Mouse (Mus musculus): ENCODE results near the gene Emsy. TPM values are rescaled to one million over a fixed set of nuclear protein-coding genes. Genes with fewer than 3 reads are reported as not detected.

Emsy gene
- polyA plus RNA-seq, 1 experiment from 2014 or later, result 19.6 TPM

- Histone ChIP-seq H3K36me3 (no peaks in the 10 kb centered on the region), H3K27me3 (replicated peaks) (no peaks in the 10 kb centered on the region), H3K9me3 (no peaks in the 10 kb centered on the region), H3K4me3 (replicated peaks) (no peak overlapping the region), H3K9ac (no peak overlapping the region), H3K4me2 (replicated peaks) (no peak overlapping the region), H3K4me1 (replicated peaks) (peaks cover 9% of the 10 kb centered on the region), H3K27ac (no peak overlapping the region)
- 0 out of 2 replicates have a peak, but pooled peaks have one; percentile 28 for ATAC-seq
- WGBS, result 31% methylated on average over 2 of the region's 2 CpGs
Measured at GRCm38 (mm10) chr7:98550596-98550995, 106.0 kb downstream of the Emsy start.

- H3K9me3 ChIP-seq, result no peaks in the 10 kb centered on the region
- 42% methylated on average over 3 of the region's 3 CpGs for WGBS
- no peak overlapping the region for H3K27ac ChIP-seq
- H3K4me2 ChIP-seq (replicated peaks), result no peak overlapping the region
- H3K4me1 ChIP-seq (replicated peaks), result peaks cover 11% of the 10 kb centered on the region
- H3K4me3 ChIP-seq (replicated peaks), result no peak overlapping the region
- H3K9ac ChIP-seq, result no peak overlapping the region
- no peaks in the 10 kb centered on the region for H3K27me3 ChIP-seq (replicated peaks)
- H3K36me3 ChIP-seq, result no peaks in the 10 kb centered on the region
- ATAC-seq, result no peak; the same call in 1 of the 2 replicates
Measured at GRCm38 (mm10) chr7:98548839-98549238, 107.7 kb downstream of the Emsy start.

- Histone ChIP-seq H3K9me3 (no peaks in the 10 kb centered on the region), H3K27ac (no peak overlapping the region), H3K27me3 (replicated peaks) (no peaks in the 10 kb centered on the region), H3K4me2 (replicated peaks) (no peak overlapping the region), H3K9ac (no peak overlapping the region), H3K4me3 (replicated peaks) (no peak overlapping the region), H3K36me3 (no peaks in the 10 kb centered on the region), H3K4me1 (replicated peaks) (0 out of 2 replicates have a peak, but pooled peaks cover 8% of the 10 kb centered on the region)
- 0 out of 2 replicates have a peak, but pooled peaks have one; percentile 18 for ATAC-seq
- 56% methylated on average over 3 of the region's 3 CpGs for WGBS
Measured at GRCm38 (mm10) chr7:98544556-98544955, 112.0 kb downstream of the Emsy start.

- no peaks in the 10 kb centered on the region for H3K36me3 ChIP-seq
- H3K27me3 ChIP-seq (replicated peaks), result no peaks in the 10 kb centered on the region
- H3K4me2 ChIP-seq (replicated peaks), result no peak overlapping the region
- H3K9me3 ChIP-seq, result no peaks in the 10 kb centered on the region
- 63% methylated on average over 11 of the region's 11 CpGs for WGBS
- H3K9ac ChIP-seq, result no peak overlapping the region
- 0 out of 2 replicates have a peak, but pooled peaks cover 8% of the 10 kb centered on the region for H3K4me1 ChIP-seq (replicated peaks)
- H3K4me3 ChIP-seq (replicated peaks), result no peak overlapping the region
- no peak for ATAC-seq
- no peak overlapping the region for H3K27ac ChIP-seq
Measured at GRCm38 (mm10) chr7:98543853-98544370, 112.7 kb downstream of the Emsy start.

GRCm38 (mm10) chr7:98542731-98543142 lies 113.8 kb downstream of the Emsy start:
- H3K27me3 ChIP-seq (replicated peaks), result no peaks in the 10 kb centered on the region
- no peak overlapping the region for H3K4me3 ChIP-seq (replicated peaks)
- no peaks in the 10 kb centered on the region for H3K9me3 ChIP-seq
- no peak overlapping the region for H3K9ac ChIP-seq
- no peak overlapping the region for H3K4me2 ChIP-seq (replicated peaks)
- no peak overlapping the region for H3K27ac ChIP-seq
- no peaks in the 10 kb centered on the region for H3K36me3 ChIP-seq
- peaks cover 14% of the 10 kb centered on the region for H3K4me1 ChIP-seq (replicated peaks)
- WGBS, result 57% methylated on average over 6 of the region's 6 CpGs
- no peak for ATAC-seq

GRCm38 (mm10) chr7:98542267-98542666 lies 114.3 kb downstream of the Emsy start:
- no peak for ATAC-seq
- H3K4me2 ChIP-seq (replicated peaks), result no peak overlapping the region
- no peaks in the 10 kb centered on the region for H3K9me3 ChIP-seq
- H3K9ac ChIP-seq, result no peak overlapping the region
- peaks cover 18% of the 10 kb centered on the region for H3K4me1 ChIP-seq (replicated peaks)
- no peak overlapping the region for H3K4me3 ChIP-seq (replicated peaks)
- no peaks in the 10 kb centered on the region for H3K27me3 ChIP-seq (replicated peaks)
- no peaks in the 10 kb centered on the region for H3K36me3 ChIP-seq
- no peak overlapping the region for H3K27ac ChIP-seq
- WGBS, result 84% methylated on average over 3 of the region's 3 CpGs

GRCm38 (mm10) chr7:98541564-98541963 lies 115.0 kb downstream of the Emsy start:
- Histone ChIP-seq H3K4me1 (replicated peaks) (peaks cover 18% of the 10 kb centered on the region), H3K27ac (no peak overlapping the region), H3K4me2 (replicated peaks) (no peak overlapping the region), H3K27me3 (replicated peaks) (no peaks in the 10 kb centered on the region), H3K9me3 (no peaks in the 10 kb centered on the region), H3K9ac (no peak overlapping the region), H3K36me3 (no peaks in the 10 kb centered on the region), H3K4me3 (replicated peaks) (no peak overlapping the region)
- peak; percentile 74 for ATAC-seq
- WGBS, result 72% methylated on average over 5 of the region's 5 CpGs

GRCm38 (mm10) chr7:98540879-98541278 lies 115.7 kb downstream of the Emsy start:
- Histone ChIP-seq H3K9me3 (no peaks in the 10 kb centered on the region), H3K4me1 (replicated peaks) (peaks cover 18% of the 10 kb centered on the region), H3K36me3 (no peaks in the 10 kb centered on the region), H3K27ac (no peak overlapping the region), H3K4me2 (replicated peaks) (no peak overlapping the region), H3K9ac (no peak overlapping the region), H3K4me3 (replicated peaks) (no peak overlapping the region), H3K27me3 (replicated peaks) (no peaks in the 10 kb centered on the region)
- 76% methylated on average over 2 of the region's 2 CpGs for WGBS
- no peak for ATAC-seq

- H3K4me1 ChIP-seq (replicated peaks), result peaks cover 16% of the 10 kb centered on the region
- H3K9me3 ChIP-seq, result no peaks in the 10 kb centered on the region
- no peak overlapping the region for H3K4me3 ChIP-seq (replicated peaks)
- no peak overlapping the region for H3K9ac ChIP-seq
- H3K36me3 ChIP-seq, result no peaks in the 10 kb centered on the region
- WGBS, result 50% methylated on average over 8 of the region's 8 CpGs
- H3K27ac ChIP-seq, result peak overlapping the region; percentile 62
- no peaks in the 10 kb centered on the region for H3K27me3 ChIP-seq (replicated peaks)
- ATAC-seq, result 0 out of 2 replicates have a peak, but pooled peaks have one; percentile 9
- H3K4me2 ChIP-seq (replicated peaks), result no peak overlapping the region
Measured at GRCm38 (mm10) chr7:98537967-98538573, 118.5 kb downstream of the Emsy start.

GRCm38 (mm10) chr7:98537210-98537966 lies 119.2 kb downstream of the Emsy start:
- Histone ChIP-seq H3K27ac (peak overlapping the region; percentile 62), H3K9me3 (no peaks in the 10 kb centered on the region), H3K4me3 (replicated peaks) (no peak overlapping the region), H3K27me3 (replicated peaks) (no peaks in the 10 kb centered on the region), H3K9ac (no peak overlapping the region), H3K36me3 (no peaks in the 10 kb centered on the region), H3K4me1 (replicated peaks) (peaks cover 13% of the 10 kb centered on the region), H3K4me2 (replicated peaks) (no peak overlapping the region)
- peak; percentile 35 for ATAC-seq
- 33% methylated on average over 10 of the region's 10 CpGs for WGBS

Data from intestine, embryonic 15.5 days (tissue).